Mouse (Mus musculus) gastrocnemius, adult 2 months (tissue): ENCODE results near the gene Olfr490. TPM values are rescaled to one million over a fixed set of nuclear protein-coding genes. Genes with fewer than 3 reads are reported as not detected.

Experiments
- DNase-seq: peaks from one replicate; pipeline ENCODE4 v3.0.0; 2022
- H3K27ac ChIP-seq: fragments of 200-600 bp; 2 replicates; pipeline ENCODE4 v1.8.1; 2022; ENCODE audit warnings: mild to moderate bottlenecking
- H3K4me3 ChIP-seq: fragments of 200-600 bp; 2 replicates; pipeline ENCODE4 v1.8.1; 2022; ENCODE audit warnings: mild to moderate bottlenecking, moderate library complexity
- CTCF ChIP-seq: fragments of 200-600 bp; IDR thresholded peaks from 2 replicates; pipeline ENCODE4 v1.8.1; 2022; ENCODE audit warnings: antibody characterized with exemption, mild to moderate bottlenecking, moderate library complexity
- intact Hi-C: fragments of 180-260 bp; cut with DNase I; formaldehyde crosslinking; loops from one replicate; pipeline ENCODE4 v1.15.1; 2025
- long read RNA-seq, 2 experiments: library from polyadenylated mRNA; stranded (forward); transcript quantifications; one replicate each; pipeline ENCODE4 v2.0.0; 2021
- total RNA-seq, 2 experiments: library from RNA; stranded (reverse); gene quantifications; 2 replicates each; pipeline ENCODE4 v1.2.3; 2021

The Olfr490 gene
- total RNA-seq = not detected
- long read RNA-seq, experiment 1 = 0 reads
- long read RNA-seq, experiment 2 = 0 reads

GRCm38 (mm10) chr7:108288834-108289233 is at the start of gene Olfr490:
TSS of gene Olfr490 (minus strand) at chr7:108288934.
- Histone ChIP-seq H3K4me3 (no peak within 1 kb of the TSS), H3K27ac (no peak within 1 kb of the TSS)
- DNase-seq = no peak
- intact Hi-C loops = no loop called here
- no peak for TF ChIP-seq CTCF

GRCm38 (mm10) chr7:108323574-108323973 is 34.8 kb upstream of the Olfr490 start, which contains the start of gene Olfr492:
TSS of gene Olfr492 (minus strand) at chr7:108323674.
- no peak for DNase-seq
- Histone ChIP-seq H3K27ac (no peak within 1 kb of the TSS), H3K4me3 (no peak within 1 kb of the TSS)
- TF ChIP-seq CTCF = no peak
- intact Hi-C loops = no loop called here

- no peak for TF ChIP-seq CTCF
- Histone ChIP-seq H3K4me3 (no peak within 1 kb of the TSS), H3K27ac (no peak within 1 kb of the TSS)
- DNase-seq = no peak
- intact Hi-C loops = no loop called here
These were observed 24.4 kb upstream of the Olfr490 start, which contains the start of gene Olfr491 for GRCm38 (mm10) chr7:108313151-108313550. TSS of gene Olfr491 (plus strand) at chr7:108313451.

- intact Hi-C loops = no loop called here
- no peak within 1 kb of the TSS for H3K4me3 ChIP-seq
- no peak for DNase-seq
- no peak for TF ChIP-seq CTCF
- no peak within 1 kb of the TSS for H3K27ac ChIP-seq
These were observed 30.5 kb downstream of the Olfr490 start, which contains the start of gene Olfr488 for GRCm38 (mm10) chr7:108258247-108258646. TSS of gene Olfr488 (minus strand) at chr7:108258347.

Other genes with a start within 250 kb of the Olfr490 start
- not detected for gene Olfr479, start 238.2 kb downstream of the Olfr490 start, total RNA-seq
- gene Olfr480, start 221.6 kb downstream of the Olfr490 start, total RNA-seq = not detected
- not detected for gene Olfr481, start 209.1 kb downstream of the Olfr490 start, total RNA-seq
- gene Olfr482, start 191.3 kb downstream of the Olfr490 start, total RNA-seq = under 1 TPM; 0.64 to 0.81 TPM
- gene Olfr483, start 188.1 kb downstream of the Olfr490 start, total RNA-seq = not detected
- gene Olfr484, start 161.5 kb downstream of the Olfr490 start, total RNA-seq = not detected
- gene Olfr485, start 129.1 kb downstream of the Olfr490 start, total RNA-seq = not detected
- gene Olfr486, start 116.2 kb downstream of the Olfr490 start, total RNA-seq = not detected
- not detected for gene Olfr487, start 74.3 kb downstream of the Olfr490 start, total RNA-seq
- gene Olfr488, start 30.6 kb downstream of the Olfr490 start, total RNA-seq = not detected
- not detected for gene Olfr491, start 24.5 kb upstream of the Olfr490 start, total RNA-seq
- gene Olfr492, start 34.7 kb upstream of the Olfr490 start, total RNA-seq = not detected
- not detected for gene Olfr493, start 58.0 kb upstream of the Olfr490 start, total RNA-seq
- gene Olfr494, start 76.4 kb upstream of the Olfr490 start, total RNA-seq = not detected
- not detected for gene Olfr495, start 104.2 kb upstream of the Olfr490 start, total RNA-seq
- not detected for gene Olfr497, start 131.5 kb upstream of the Olfr490 start, total RNA-seq
- not detected for gene Olfr498, start 176.4 kb upstream of the Olfr490 start, total RNA-seq
- gene Olfr502, start 236.1 kb upstream of the Olfr490 start, total RNA-seq = not detected